Comparison of ENCODE assay signal across 10 mouse cellular contexts in genomic region chr11:114477365-114477764, GRCm38 (mm10).
DNase-seq lines count a peak whose midpoint lies in the region; ATAC-seq and TF ChIP-seq lines count a peak whose summit lies in the region.
"Had no signal": no experiment of that assay in that cellular context is flagged by ENCODE, and none has a peak within 500 bp of the region (broad histone marks: within the 10 kb centered on the region; RNA-seq: fewer than 3 reads in every experiment).

No protein-coding gene starts in this region.

- H3K27me3 ChIP-seq in liver, embryonic 14.5 days (ENCODE audit: control insufficient read depth, insufficient read depth, low read length), result no peaks in the 10 kb centered on the region
- H3K27me3 ChIP-seq in liver, embryonic 11.5 days (replicated peaks; ENCODE audit: control insufficient read depth, insufficient read depth, low read length), result peaks cover 7% of the 10 kb centered on the region
- H3K27me3 ChIP-seq in heart, embryonic 12.5 days (replicated peaks), result peaks cover 26% of the 10 kb centered on the region

- no peak overlapping the region for H3K9ac ChIP-seq in liver, embryonic 14.5 days (replicated peaks)
- H3K9ac ChIP-seq in liver, embryonic 11.5 days (ENCODE audit: low read depth, low read length), result no peak overlapping the region
- H3K9ac ChIP-seq in heart, embryonic 12.5 days, result no peak overlapping the region

- no peaks in the 10 kb centered on the region for H3K9me3 ChIP-seq in liver, embryonic 14.5 days (ENCODE audit: control insufficient read depth, low read length)
- H3K9me3 ChIP-seq in liver, embryonic 11.5 days (ENCODE audit: control insufficient read depth, low read length), result no peaks in the 10 kb centered on the region
- H3K9me3 ChIP-seq in heart, embryonic 12.5 days (replicated peaks), result no peaks in the 10 kb centered on the region

- WGBS in liver, embryonic 14.5 days (ENCODE audit: insufficient replicate concordance), result 34% methylated on average over 3 of the region's 3 CpGs
- 39% methylated on average over 3 of the region's 3 CpGs for WGBS in liver, embryonic 11.5 days
- 56% methylated on average over 3 of the region's 3 CpGs for WGBS in heart, embryonic 12.5 days

- no peak for ATAC-seq in liver, embryonic 14.5 days (ENCODE audit: insufficient read depth)
- ATAC-seq in liver, embryonic 11.5 days (replicated peaks; ENCODE audit: low FRiP score), result no peak
- ATAC-seq in megakaryocyte progenitor cell, adult 5-6 weeks (replicated peaks; ENCODE audit: poor library complexity), result peak; percentile 71
- ATAC-seq in heart, embryonic 12.5 days (ENCODE audit: insufficient number of reproducible peaks, low FRiP score), result no peak

- TF ChIP-seq CTCF in liver, embryonic 14.5 days (IDR thresholded peaks at IDR 0.05; ENCODE audit: low read depth), result peak; percentile 50

- no peaks in the 10 kb centered on the region for H3K36me3 ChIP-seq in liver, embryonic 14.5 days (replicated peaks; ENCODE audit: control insufficient read depth, insufficient read depth, low read depth)
- no peaks in the 10 kb centered on the region for H3K36me3 ChIP-seq in liver, embryonic 11.5 days (ENCODE audit: control insufficient read depth, insufficient read depth, low read length)
- H3K36me3 ChIP-seq in heart, embryonic 12.5 days, result no peaks in the 10 kb centered on the region

- H3K27ac ChIP-seq in liver, embryonic 14.5 days, result no peak overlapping the region
- no peak overlapping the region for H3K27ac ChIP-seq in liver, embryonic 11.5 days (ENCODE audit: low read depth, low read length)
- no peak overlapping the region for H3K27ac ChIP-seq in heart, embryonic 12.5 days (ENCODE audit: poor library complexity, severe bottlenecking)

- TF ChIP-seq EP300 in liver, embryonic 14.5 days (IDR thresholded peaks at IDR 0.05; ENCODE audit: low read depth), result no peak

- no peak overlapping the region for H3K4me2 ChIP-seq in liver, embryonic 14.5 days (ENCODE audit: low read depth)
- H3K4me2 ChIP-seq in liver, embryonic 11.5 days, result no peak overlapping the region
- no peak overlapping the region for H3K4me2 ChIP-seq in heart, embryonic 12.5 days

- DNase-seq in embryo, embryonic 10 days (ENCODE audit: low spot score), result peak; percentile 51
- DNase-seq in embryo, embryonic 11 days, result no peak
- no peak for DNase-seq in liver, embryonic 14.5 days (ENCODE audit: low read depth in 3 of 3, low spot score in 3 of 3)
- no peak for DNase-seq in liver, embryonic 11.5 days (ENCODE audit: low spot score)
- DNase-seq in ZHBTc4 (ENCODE audit: low read depth, low spot score), result peak; percentile 80
- no peak for DNase-seq in right cerebral cortex, adult 2 months (ENCODE audit: low spot score in 2 of 2)

- peaks cover 0 to 3% of the 10 kb centered on the region in 2 experiments; a peak in 1 of 4 replicates for H3K4me1 ChIP-seq in liver, embryonic 14.5 days (replicated peaks; ENCODE audit: control insufficient read depth in 2 of 2, insufficient read depth in 2 of 2, low read length in 1 of 2)
- no peaks in the 10 kb centered on the region for H3K4me1 ChIP-seq in liver, embryonic 11.5 days (replicated peaks; ENCODE audit: control insufficient read depth, insufficient read depth, low read length)
- 0 out of 2 replicates have a peak, but pooled peaks cover 5% of the 10 kb centered on the region for H3K4me1 ChIP-seq in heart, embryonic 12.5 days (replicated peaks)

- no peak overlapping the region for H3K4me3 ChIP-seq in liver, embryonic 14.5 days (ENCODE audit: insufficient read depth in 1 of 2, low read depth in 2 of 2, low read length in 2 of 2)
- H3K4me3 ChIP-seq in liver, embryonic 11.5 days (ENCODE audit: low read depth, low read length), result no peak overlapping the region
- H3K4me3 ChIP-seq in heart, embryonic 12.5 days, result no peak overlapping the region
- H3K4me3 ChIP-seq: erythroblast, embryonic 14.5 days; myocyte had no signal

Comparison
In these comparisons a context has a peak if more than half of its experiments do, and no peak if none do; other contexts are left out.
1. DNase-seq: peak in embryo, embryonic 10 days (single experiment) and ZHBTc4 (single experiment); none in embryo, embryonic 11 days (single experiment), liver, embryonic 14.5 days (0 of 3), liver, embryonic 11.5 days (single experiment) and right cerebral cortex, adult 2 months (0 of 2).